Mouse (Mus musculus) hindbrain, embryonic 14.5 days (tissue): ENCODE measurements at regions not wholly inside any gene's neighbourhood (a gene's known extent, or its start where the extent isn't known, plus 50 kb on each side); places are given as distances from the start of the nearest gene placed in this dataset.
"Not testable (repeated sequence)": the region's sequence is repeated elsewhere in the genome, so short reads cannot be mapped to it uniquely, and the experiment has no call there.

Experiments used
- ATAC-seq: fragments of 200-750 bp; cut with Nextera tagmentation; 2 replicates; pipeline ENCODE4 v1.8.0; 2017; ENCODE audit warnings: moderate number of reproducible peaks, mild to moderate bottlenecking, moderate TSS enrichment, moderate library complexity; ENCODE audit not compliant: low FRiP score
- DNase-seq: peaks from one replicate; pipeline ENCODE4 v3.0.0-alpha.2; 2015; ENCODE audit warnings: low spot score
- H3K27ac ChIP-seq: fragments of 300-500 bp; sonication (generic); 2 replicates; pipeline ENCODE4 v1.5.1; 2014; ENCODE audit warnings: mild to moderate bottlenecking, moderate library complexity
- H3K27me3 ChIP-seq: fragments of 300-500 bp; sonication (generic); 2 replicates; pipeline ENCODE4 v1.6.1; 2014; ENCODE audit warnings: mild to moderate bottlenecking, low read length, mixed read lengths; ENCODE audit not compliant: control insufficient read depth, insufficient read depth
- H3K36me3 ChIP-seq: fragments of 300-500 bp; sonication (generic); replicated peaks from 2 replicates; pipeline ENCODE4 v1.6.1; 2014; ENCODE audit not compliant: control insufficient read depth, insufficient read depth
- H3K4me1 ChIP-seq: fragments of 300-500 bp; sonication (generic); replicated peaks from 2 replicates; pipeline ENCODE4 v1.6.1; 2014; ENCODE audit warnings: antibody characterized with exemption, low read length, mixed read lengths; ENCODE audit not compliant: control insufficient read depth, insufficient read depth
- H3K4me2 ChIP-seq: fragments of 300-500 bp; sonication (generic); replicated peaks from 2 replicates; pipeline ENCODE4 v1.6.1; 2014; ENCODE audit warnings: mild to moderate bottlenecking, moderate library complexity
- H3K4me3 ChIP-seq: fragments of 300-500 bp; sonication (generic); replicated peaks from 2 replicates; pipeline ENCODE4 v1.5.1; 2014; ENCODE audit warnings: mild to moderate bottlenecking, low read length
- H3K9ac ChIP-seq: fragments of 300-500 bp; sonication (generic); 2 replicates; pipeline ENCODE4 v1.6.1; 2014
- H3K9me3 ChIP-seq: fragments of 300-500 bp; sonication (generic); 2 replicates; pipeline ENCODE4 v1.6.1; 2016; ENCODE audit warnings: low read length; ENCODE audit not compliant: control insufficient read depth
- WGBS: fragments of 180-500 bp; shearing (Covaris S2); extraction: QIAGEN DNeasy Blood & Tissue Kit; methylation state at CpG from one replicate; pipeline ENCODE4 v1.1.7; 2014; 5-methylcytosine and 5-hydroxymethylcytosine counted together

DNA sequence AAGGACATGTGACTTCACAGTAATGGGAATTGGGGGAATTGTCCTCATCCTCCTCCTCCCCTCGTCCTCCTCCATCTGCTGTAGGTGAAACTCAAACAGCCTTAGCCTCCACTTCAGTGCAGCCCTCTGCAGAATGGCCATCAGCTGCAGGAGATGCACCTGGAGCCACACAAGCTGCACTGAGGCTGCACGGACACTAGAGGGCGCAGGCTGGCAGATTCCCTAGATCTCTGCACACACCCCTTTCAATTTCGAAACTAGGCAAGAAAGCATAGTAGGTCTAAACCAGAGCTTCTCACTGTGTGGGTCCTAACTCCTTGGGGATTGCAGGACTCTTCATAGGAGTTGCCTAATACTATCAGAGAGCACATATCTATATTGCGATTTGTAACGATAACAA, 106.2 kb upstream of the Asap2 start:
- not testable (repeated sequence) for H3K4me1 ChIP-seq, ATAC-seq, H3K27ac ChIP-seq, H3K4me2 ChIP-seq, H3K27me3 ChIP-seq, H3K9ac ChIP-seq, H3K36me3 ChIP-seq, DNase-seq, H3K4me3 ChIP-seq
- WGBS: 75% methylated on average over 6 of the region's 6 CpGs
- H3K9me3 ChIP-seq: peaks cover 36% of the 10 kb centered on the region

DNA sequence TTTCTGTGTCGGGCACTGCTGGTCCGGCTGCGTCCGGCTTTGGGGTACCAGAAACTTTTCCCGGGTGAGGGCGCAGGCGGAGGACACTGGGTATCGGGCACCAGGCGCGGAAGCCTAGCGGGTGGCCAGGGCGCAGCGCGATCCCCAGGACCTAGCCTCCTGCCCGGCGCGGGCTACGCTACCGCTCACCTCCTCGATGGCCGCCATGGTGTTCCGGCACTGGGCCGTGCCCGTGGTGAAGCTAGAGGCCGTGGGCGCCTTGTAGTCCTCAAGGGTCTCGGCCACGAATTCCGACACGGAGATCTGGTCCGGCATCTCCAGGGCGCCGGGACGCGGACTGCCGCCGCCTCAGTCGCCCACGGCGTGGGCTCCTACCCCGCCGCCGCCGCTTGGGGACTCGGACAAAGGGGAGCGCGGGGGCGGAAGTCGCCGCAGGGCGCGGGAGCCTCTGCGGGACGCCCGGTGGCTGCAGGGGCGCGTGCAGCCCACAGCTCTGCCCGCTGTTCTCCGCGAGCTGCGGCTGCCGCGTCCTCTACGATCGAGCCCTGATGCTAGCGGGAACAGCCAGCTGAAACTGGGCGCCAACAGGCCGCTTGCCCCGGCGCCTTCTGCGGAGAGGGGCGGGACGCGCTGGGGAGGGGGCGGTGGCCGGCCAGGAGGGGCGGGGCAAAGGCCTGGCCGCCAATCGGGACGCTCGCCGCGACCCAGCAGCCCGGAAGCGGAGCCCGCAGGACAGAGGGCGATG, 69.4 kb upstream of the Asap2 start:
- not testable (repeated sequence) for H3K36me3 ChIP-seq, H3K4me1 ChIP-seq, H3K27me3 ChIP-seq
- H3K4me3 ChIP-seq: peak overlapping the region; percentile 91
- DNase-seq (peak; percentile 77), ATAC-seq (peak; percentile 100)
- peak overlapping the region; percentile 89 for H3K9ac ChIP-seq
- peak overlapping the region; percentile 91 for H3K27ac ChIP-seq
- peaks cover 14% of the 10 kb centered on the region for H3K9me3 ChIP-seq
- WGBS: 2% methylated on average over 59 of the region's 87 CpGs
- H3K4me2 ChIP-seq: peak overlapping the region; percentile 48

DNA sequence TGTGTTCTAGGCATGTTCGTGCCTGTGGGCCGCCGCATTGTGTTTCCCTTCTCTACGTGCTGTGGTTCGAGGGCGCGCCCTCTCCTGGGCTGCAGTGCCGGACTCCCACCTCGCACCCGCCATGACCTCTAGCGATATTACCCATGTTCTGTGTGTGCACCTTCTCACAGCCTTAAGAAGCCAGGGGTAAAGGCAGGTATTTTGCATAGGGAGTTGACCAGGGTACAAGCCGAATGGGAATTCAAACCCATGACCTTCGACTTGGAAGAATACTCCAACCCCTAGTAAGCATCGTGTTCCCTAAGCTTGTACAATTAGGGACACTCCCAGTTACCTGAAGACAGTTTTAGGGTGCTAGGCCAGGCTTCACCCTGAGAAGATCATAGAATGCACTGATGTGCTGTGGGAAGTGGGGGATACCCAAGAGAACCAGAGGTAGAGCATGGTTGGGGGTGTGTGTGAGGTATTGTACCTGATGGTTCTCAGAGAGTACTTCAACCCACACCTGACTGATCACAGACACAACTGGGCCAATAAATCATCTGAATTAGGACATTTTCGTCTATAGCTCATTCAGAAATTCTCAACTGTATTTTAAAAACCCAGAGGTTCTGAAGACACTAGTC, 68.7 kb upstream of the Asap2 start:
- not testable (repeated sequence) for H3K36me3 ChIP-seq, H3K4me1 ChIP-seq, DNase-seq, H3K27me3 ChIP-seq, ATAC-seq, H3K9me3 ChIP-seq
- peak overlapping the region; percentile 91 for H3K4me3 ChIP-seq
- peak overlapping the region; percentile 91; the same call in 1 of the 2 replicates for H3K27ac ChIP-seq
- H3K4me2 ChIP-seq: peak overlapping the region; percentile 48
- H3K9ac ChIP-seq: peak overlapping the region; percentile 89
- 21% methylated on average over 9 of the region's 15 CpGs for WGBS

GRCm38 (mm10) chr12:20928966-20929365, 61.3 kb upstream of the Asap2 start:
- H3K36me3 ChIP-seq, H3K4me2 ChIP-seq, H3K4me3 ChIP-seq, H3K27me3 ChIP-seq, H3K4me1 ChIP-seq, H3K27ac ChIP-seq, ATAC-seq, H3K9me3 ChIP-seq, H3K9ac ChIP-seq: not testable (repeated sequence)
- 41% methylated on average over 3 of the region's 3 CpGs for WGBS
- peak; percentile 80 for DNase-seq
